8 mouse cellular contexts compared by ENCODE assay signal in genomic region chr2:154613118-154614115, GRCm38 (mm10). TPM values are rescaled to one million over a fixed set of nuclear protein-coding genes. Genes with fewer than 3 reads are reported as not detected.
A peak's percentile ranks its signal among the peaks of the same experiment; 100 is the strongest.
DNase-seq lines count a peak whose midpoint lies in the region; ATAC-seq and TF ChIP-seq lines count a peak whose summit lies in the region.

Zfp341 (plus strand) TSS chr2:154613297.
4930519P11Rik (minus strand) TSS chr2:154613437.

- H3K27me3 ChIP-seq in embryonic facial prominence, embryonic 10.5 days (replicated peaks; ENCODE audit: low read depth, poor library complexity, severe bottlenecking), result peaks cover 3% of the 10 kb centered on the region; the same call in 1 of the 2 replicates
- H3K27me3 ChIP-seq in intestine, postnatal 0 days (replicated peaks; ENCODE audit: control insufficient read depth, insufficient read depth, low read length), result no peaks in the 10 kb centered on the region
- H3K27me3 ChIP-seq in limb, embryonic 10.5 days (ENCODE audit: low read depth, poor library complexity, severe bottlenecking), result peaks cover 10% of the 10 kb centered on the region; the same call in 1 of the 2 replicates
- no peaks in the 10 kb centered on the region for H3K27me3 ChIP-seq in midbrain, embryonic 12.5 days

- H3K4me2 ChIP-seq in intestine, postnatal 0 days (replicated peaks; ENCODE audit: low read depth), result peak within 1 kb of the TSS; percentile 78
- H3K4me2 ChIP-seq in midbrain, embryonic 12.5 days (replicated peaks), result peak within 1 kb of the TSS; percentile 64

- TF ChIP-seq CTCF in intestine, postnatal 0 days (IDR thresholded peaks at IDR 0.05; ENCODE audit: low read depth), result peak; percentile 93

- WGBS in embryonic facial prominence, embryonic 10.5 days, result 1% methylated on average over 97 of the region's 98 CpGs
- WGBS in intestine, postnatal 0 days, result under 1% methylated on average over 71 of the region's 98 CpGs
- under 1% methylated on average over 97 of the region's 98 CpGs for WGBS in limb, embryonic 10.5 days
- WGBS in midbrain, embryonic 12.5 days, result under 1% methylated on average over 71 of the region's 98 CpGs

- H3K27ac ChIP-seq in embryonic facial prominence, embryonic 10.5 days (replicated peaks), result peak within 1 kb of the TSS; percentile 99
- peak within 1 kb of the TSS; percentile 95 for H3K27ac ChIP-seq in intestine, postnatal 0 days (ENCODE audit: low read depth, low read length)
- H3K27ac ChIP-seq in limb, embryonic 10.5 days, result peak within 1 kb of the TSS; percentile 97
- H3K27ac ChIP-seq in midbrain, embryonic 12.5 days (replicated peaks), result peak within 1 kb of the TSS; percentile 97

- H3K9ac ChIP-seq in intestine, postnatal 0 days (ENCODE audit: low read depth, low read length), result peak within 1 kb of the TSS; percentile 78
- peak within 1 kb of the TSS; percentile 74 for H3K9ac ChIP-seq in midbrain, embryonic 12.5 days (replicated peaks)

- no peaks in the 10 kb centered on the region for H3K9me3 ChIP-seq in embryonic facial prominence, embryonic 10.5 days
- H3K9me3 ChIP-seq in intestine, postnatal 0 days (ENCODE audit: control insufficient read depth), result no peaks in the 10 kb centered on the region
- H3K9me3 ChIP-seq in limb, embryonic 10.5 days (replicated peaks), result no peaks in the 10 kb centered on the region
- no peaks in the 10 kb centered on the region for H3K9me3 ChIP-seq in midbrain, embryonic 12.5 days

- peak within 1 kb of the TSS; percentile 73 for H3K4me3 ChIP-seq in embryonic facial prominence, embryonic 10.5 days
- peak within 1 kb of the TSS; percentile 53 for H3K4me3 ChIP-seq in intestine, postnatal 0 days (ENCODE audit: low read depth, low read length)
- H3K4me3 ChIP-seq in limb, embryonic 10.5 days, result peak within 1 kb of the TSS; percentile 76
- H3K4me3 ChIP-seq in midbrain, embryonic 12.5 days, result peak within 1 kb of the TSS; percentile 54

- ATAC-seq in granulocyte monocyte progenitor cell, adult 5-6 weeks (replicated peaks; ENCODE audit: poor library complexity, severe bottlenecking), result peak; percentile 84
- peak; percentile 92 for ATAC-seq in intestine, postnatal 0 days
- ATAC-seq in midbrain, embryonic 12.5 days (ENCODE audit: low FRiP score, low read depth), result peak; percentile 93

- peak; percentile 91 for DNase-seq in layer of hippocampus, adult 11-12 months (ENCODE audit: low spot score)
- DNase-seq in layer of hippocampus, adult 9-10 months (ENCODE audit: low spot score), result no peak
- DNase-seq in embryonic facial prominence, embryonic 10.5 days (ENCODE audit: low spot score), result peak; percentile 95
- peak; percentile 96 for DNase-seq in limb, embryonic 10.5 days (ENCODE audit: low spot score)
- peak; percentile 92 for DNase-seq in skeletal muscle tissue, adult 2 months (ENCODE audit: low read depth, low spot score)

- no peaks in the 10 kb centered on the region for H3K36me3 ChIP-seq in embryonic facial prominence, embryonic 10.5 days (replicated peaks)
- H3K36me3 ChIP-seq in intestine, postnatal 0 days (ENCODE audit: control insufficient read depth, insufficient read depth), result no peaks in the 10 kb centered on the region
- 0 out of 2 replicates have a peak, but pooled peaks cover 3% of the 10 kb centered on the region for H3K36me3 ChIP-seq in limb, embryonic 10.5 days
- H3K36me3 ChIP-seq in midbrain, embryonic 12.5 days, result no peaks in the 10 kb centered on the region

- peaks cover 25% of the 10 kb centered on the region for H3K4me1 ChIP-seq in embryonic facial prominence, embryonic 10.5 days
- H3K4me1 ChIP-seq in intestine, postnatal 0 days (replicated peaks; ENCODE audit: control insufficient read depth, insufficient read depth, low read length), result 0 out of 2 replicates have a peak, but pooled peaks cover 2% of the 10 kb centered on the region
- peaks cover 25% of the 10 kb centered on the region for H3K4me1 ChIP-seq in limb, embryonic 10.5 days
- H3K4me1 ChIP-seq in midbrain, embryonic 12.5 days, result peaks cover 14% of the 10 kb centered on the region

RNA-seq across cellular contexts. Expression of gene Zfp341, which starts in this region (rescaled TPM):
- polyA plus RNA-seq in embryonic facial prominence, embryonic 10.5 days (2016; fragmentation: Nextera tagmentation; extraction: Ambion mirVana), result 1.1 TPM in 2 replicates
- total RNA-seq in granulocyte monocyte progenitor cell, adult 5-6 weeks (2014; fragmentation: Nextera tagmentation), result 1.2 and 1.7 TPM in 2 replicates
- total RNA-seq in granulocyte monocyte progenitor cell, adult 5-6 weeks (2017), result 0.77 and 1.3 TPM in 2 replicates
- 0.17 and 0.44 TPM in 2 replicates for polyA plus RNA-seq in intestine, postnatal 0 days (2015; fragmentation: Nextera tagmentation; extraction: Ambion mirVana)
- 1.1 TPM in 2 replicates for polyA plus RNA-seq in limb, embryonic 10.5 days (2016; fragmentation: Nextera tagmentation; extraction: Ambion mirVana)
- polyA plus RNA-seq in midbrain, embryonic 12.5 days (2016; fragmentation: Nextera tagmentation; extraction: Ambion mirVana), result 1.4 and 1.5 TPM in 2 replicates

RNA-seq across cellular contexts. Expression of gene 4930519P11Rik, which starts in this region (rescaled TPM):
- not detected in 2 replicates for polyA plus RNA-seq in embryonic facial prominence, embryonic 10.5 days (2016; fragmentation: Nextera tagmentation; extraction: Ambion mirVana)
- not detected in 2 replicates for total RNA-seq in granulocyte monocyte progenitor cell, adult 5-6 weeks (2014; fragmentation: Nextera tagmentation)
- 0.52 TPM in 1 of 2 replicates, not detected in the other for total RNA-seq in granulocyte monocyte progenitor cell, adult 5-6 weeks (2017)
- polyA plus RNA-seq in intestine, postnatal 0 days (2015; fragmentation: Nextera tagmentation; extraction: Ambion mirVana), result 0.26 TPM in 1 of 2 replicates, not detected in the other
- 0.34 and 0.64 TPM in 2 replicates for polyA plus RNA-seq in limb, embryonic 10.5 days (2016; fragmentation: Nextera tagmentation; extraction: Ambion mirVana)
- 0.54 and 0.69 TPM in 2 replicates for polyA plus RNA-seq in midbrain, embryonic 12.5 days (2016; fragmentation: Nextera tagmentation; extraction: Ambion mirVana)

Comparison
In these comparisons a context has a peak if more than half of its experiments do, and no peak if none do; other contexts are left out.
1. Peak in ATAC-seq, H3K4me3 ChIP-seq, H3K27ac ChIP-seq, H3K9ac ChIP-seq and H3K4me2 ChIP-seq in intestine, postnatal 0 days; RNA of the genes that start here not detected or under 1 TPM.